Mouse (Mus musculus): ENCODE measurements around the gene Xylt1.

Gene Xylt1

DNA sequence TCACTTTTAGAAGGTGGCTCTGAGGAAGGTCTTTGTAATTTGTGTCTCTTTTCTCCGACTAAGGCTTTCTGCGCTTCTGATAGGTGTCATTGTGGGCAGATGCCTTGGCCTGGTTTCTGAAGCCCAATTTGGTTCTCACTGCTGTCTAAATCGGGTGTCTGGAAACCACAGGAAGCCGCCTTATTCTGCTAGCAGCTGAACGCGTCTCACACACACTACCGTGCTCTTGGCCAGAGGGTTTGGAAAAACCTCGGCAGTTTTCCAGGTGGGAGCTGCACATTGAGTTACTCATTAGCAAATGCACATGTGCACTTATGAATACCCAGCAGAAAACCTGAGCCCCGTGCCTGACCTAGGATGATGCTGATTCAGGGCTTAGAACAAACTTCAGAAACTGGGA, 52.9 kb downstream of the Xylt1 start:
- in situ Hi-C loops (cut with MboI, MseI) = no loop called here

DNA sequence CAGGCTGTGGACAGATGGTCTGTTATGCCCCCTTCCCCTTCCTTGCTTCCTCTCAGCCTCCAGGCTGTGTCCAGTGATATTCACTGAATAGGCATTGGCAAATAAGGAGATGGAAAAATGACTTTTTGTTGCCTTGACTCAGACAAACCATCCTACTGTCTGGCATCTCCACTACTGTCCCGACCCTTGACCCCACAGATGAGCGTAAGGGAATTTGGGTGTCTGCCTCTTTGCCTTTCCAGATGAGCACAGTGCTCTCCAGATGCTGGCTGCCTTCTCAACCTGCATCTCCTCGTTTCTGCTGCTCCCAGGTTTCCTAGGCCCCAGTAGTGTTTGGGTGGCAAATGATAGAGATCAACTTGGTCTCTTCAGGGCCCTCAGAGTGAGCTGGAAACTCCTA, 54.3 kb downstream of the Xylt1 start:
- in situ Hi-C loops (cut with MboI, MseI) = no loop called here

DNA sequence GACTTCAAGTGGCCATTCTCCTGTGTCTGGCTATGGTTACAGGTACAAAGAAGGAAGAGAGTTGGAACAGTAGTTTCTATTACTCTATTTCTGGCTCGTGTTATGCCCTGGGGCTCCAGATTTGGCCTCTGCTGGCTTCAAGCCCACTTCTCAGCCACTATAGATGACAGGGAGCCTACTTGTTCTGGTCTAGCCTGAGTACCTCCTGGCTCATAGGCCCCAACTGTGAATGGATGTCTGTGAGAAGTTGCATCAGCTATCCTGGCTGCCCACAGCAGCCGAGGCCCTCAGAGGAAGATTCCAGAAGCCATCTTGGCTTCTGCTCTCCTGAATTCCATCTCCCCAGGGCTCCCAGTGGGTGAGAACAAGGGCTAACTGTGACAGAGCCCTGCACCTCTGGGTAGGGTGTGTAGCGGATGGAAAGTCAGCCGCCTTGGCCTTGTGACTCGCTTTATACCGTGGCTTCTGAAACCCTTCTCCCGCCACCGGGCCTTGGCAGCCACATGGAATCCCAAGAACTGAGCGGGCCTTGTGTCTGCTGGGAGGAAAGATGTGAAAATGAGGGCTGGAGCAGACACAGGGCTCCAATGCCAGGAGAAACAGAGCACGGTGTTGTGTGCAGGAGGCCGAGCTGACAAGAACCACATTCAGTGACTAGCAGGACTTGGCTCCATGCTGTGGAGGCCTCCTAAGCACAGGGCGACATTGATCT, 55.1 kb downstream of the Xylt1 start:
- in situ Hi-C loops (cut with MboI, MseI) = no loop called here

DNA sequence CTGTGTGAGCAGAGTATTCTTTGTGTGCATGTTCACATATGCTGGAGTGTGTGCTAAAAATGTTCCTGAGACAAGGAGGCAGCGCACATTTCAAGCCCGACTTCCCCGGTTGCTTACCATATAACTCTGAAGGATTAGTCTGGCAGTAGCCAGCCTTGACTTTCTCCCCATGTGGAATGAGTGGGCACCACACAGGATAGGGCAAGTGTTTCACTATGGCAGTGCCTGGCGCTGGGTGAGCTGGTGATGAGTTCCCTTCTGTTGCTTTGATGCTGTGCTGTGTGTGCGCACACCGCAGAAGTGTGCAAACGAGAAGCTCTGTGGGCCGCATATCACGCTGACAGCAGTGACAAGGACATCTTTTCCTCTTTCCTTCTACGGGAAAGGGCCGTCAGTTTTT, 56.1 kb downstream of the Xylt1 start:
- in situ Hi-C loops (cut with MboI, MseI) = no loop called here

DNA sequence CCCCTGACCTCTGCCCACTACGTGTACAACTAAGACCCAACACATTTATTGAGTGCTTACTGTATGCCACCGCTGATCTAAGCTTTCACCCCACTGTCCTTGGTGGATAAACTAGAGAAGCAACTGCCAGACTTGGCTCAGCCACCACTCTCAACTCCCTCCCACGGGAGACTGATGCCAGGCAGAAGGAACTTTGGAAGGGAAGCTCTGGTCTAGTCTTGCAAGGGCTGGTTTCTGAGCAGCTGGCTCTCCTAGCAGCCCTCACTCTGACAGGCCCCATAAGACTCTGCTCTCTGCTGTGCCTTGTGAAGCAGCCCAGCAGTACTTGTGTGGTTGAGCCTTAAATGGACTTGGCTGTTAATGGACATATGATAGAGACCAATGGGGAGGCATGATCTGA, 60.2 kb downstream of the Xylt1 start:
- in situ Hi-C loops (cut with MboI, MseI) = no loop called here

DNA sequence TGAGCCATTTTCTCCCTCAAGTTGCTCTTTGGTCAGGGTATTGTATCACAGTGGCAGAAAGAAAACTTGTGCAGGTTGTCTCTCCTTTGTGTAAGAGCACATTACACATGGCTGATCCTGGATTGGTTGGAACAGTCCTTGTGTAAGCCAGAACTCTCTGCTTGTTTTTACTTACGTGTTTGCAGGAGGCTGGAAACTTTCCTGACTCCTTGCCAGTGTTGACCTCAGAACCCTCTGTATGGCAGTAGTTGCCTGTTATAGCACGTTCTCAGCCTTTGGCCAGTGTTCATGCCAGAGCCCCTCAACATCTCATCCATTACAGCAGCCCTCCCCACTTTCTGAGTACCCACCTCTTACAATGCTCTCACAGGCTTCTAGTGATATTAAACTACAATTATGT, 61.9 kb downstream of the Xylt1 start:
- in situ Hi-C loops (cut with MboI, MseI) = no loop called here

DNA sequence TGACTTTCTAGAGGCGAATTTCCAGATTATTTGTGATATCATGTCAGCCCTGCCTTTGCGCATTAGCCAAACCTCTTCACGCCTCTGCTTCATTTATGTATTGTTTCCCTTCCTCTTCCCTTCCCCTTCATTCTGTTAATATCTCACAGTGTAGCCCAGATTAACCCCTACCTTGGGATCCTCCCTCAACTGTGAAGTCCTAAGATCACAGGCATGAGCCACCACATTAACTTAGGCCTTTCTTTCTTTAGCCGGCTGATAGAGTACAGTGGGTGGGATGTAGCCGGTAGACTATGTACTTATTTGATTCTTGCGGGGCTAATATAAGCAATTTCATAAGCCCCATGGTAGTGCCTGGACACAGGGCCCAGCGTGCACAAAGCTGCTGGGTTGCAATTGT, 62.4 kb downstream of the Xylt1 start:
- in situ Hi-C loops (cut with MboI, MseI) = no loop called here

DNA sequence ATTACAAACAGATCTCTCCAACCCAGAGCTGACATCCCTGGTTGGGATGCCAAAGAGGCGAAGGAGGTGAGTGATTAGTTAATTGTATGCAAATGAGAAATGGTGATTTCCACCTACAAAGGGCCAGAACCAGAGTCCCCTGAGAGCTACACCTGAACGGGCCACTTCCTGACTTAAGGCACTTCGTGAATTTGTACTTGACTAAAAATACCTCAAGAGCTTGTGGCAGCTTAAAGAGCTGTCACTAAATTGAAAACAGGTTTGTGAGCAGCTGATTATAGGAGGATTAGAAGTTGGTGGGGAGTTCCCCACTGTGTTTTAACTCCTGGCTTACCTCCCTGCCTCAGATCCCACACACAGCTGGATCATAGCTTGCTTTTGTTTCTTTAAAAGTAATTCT, 64.7 kb downstream of the Xylt1 start:
- in situ Hi-C loops (cut with MboI, MseI) = no loop called here

DNA sequence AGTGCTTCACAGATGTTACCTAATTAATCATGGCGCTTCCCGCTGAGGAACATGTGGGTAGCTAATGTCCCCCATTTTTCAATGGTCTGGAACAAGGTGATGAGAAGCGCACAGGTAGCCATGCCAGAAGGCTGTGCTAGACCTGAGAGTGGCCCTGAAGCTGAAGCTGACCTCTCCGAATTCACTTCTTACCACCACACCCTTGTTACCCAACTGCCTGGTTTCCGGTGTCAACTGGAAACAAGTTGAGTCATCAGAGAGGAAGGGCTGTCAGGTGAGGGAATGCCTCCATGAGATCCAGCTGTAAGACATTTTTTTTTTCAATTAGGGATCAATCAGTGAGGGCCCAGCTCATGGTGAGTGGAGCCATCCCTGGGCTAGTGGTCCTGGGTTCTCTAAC, 68.8 kb downstream of the Xylt1 start:
- in situ Hi-C loops (cut with MboI, MseI) = no loop called here

DNA sequence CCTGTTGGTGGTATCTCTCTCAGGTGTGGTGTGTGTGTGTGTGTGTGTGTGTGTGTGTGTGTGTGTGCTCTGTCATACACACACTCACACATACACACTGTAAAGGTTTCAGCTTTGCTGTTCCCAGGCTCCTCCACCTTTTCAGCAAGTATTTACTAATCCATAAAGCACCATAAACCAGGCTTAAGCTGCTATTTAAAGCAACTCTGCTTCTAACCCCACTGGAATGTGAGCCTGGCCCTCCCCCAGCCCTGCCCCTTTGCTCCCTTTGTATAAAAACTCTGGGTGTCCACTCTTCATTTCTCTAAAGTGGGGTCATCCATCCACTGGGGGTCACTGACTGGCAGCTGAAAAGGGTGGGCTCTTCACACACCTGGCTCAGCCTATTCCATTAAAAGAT, 70.4 kb downstream of the Xylt1 start:
- in situ Hi-C loops (cut with MboI, MseI) = no loop called here

DNA sequence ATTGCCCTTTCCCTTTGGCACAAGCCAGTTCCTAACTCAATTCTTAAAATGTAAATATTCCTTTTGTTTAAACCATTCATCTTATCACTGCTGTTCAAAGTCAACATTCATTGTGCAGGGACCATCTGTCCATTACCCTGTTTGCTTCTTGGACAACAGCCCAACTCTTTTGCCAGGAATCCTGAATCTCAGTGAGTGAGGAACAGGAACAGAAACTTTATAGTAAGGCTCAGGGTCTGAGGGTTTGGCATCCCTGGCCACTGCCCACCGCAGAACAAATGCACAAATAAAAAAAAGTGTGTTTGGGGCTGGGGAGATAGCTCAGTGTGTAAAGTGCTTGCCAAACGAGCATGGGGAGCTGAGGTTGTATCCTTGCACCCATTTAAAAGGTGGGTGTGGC, 71.5 kb downstream of the Xylt1 start:
- in situ Hi-C loops (cut with MboI, MseI) = no loop called here

DNA sequence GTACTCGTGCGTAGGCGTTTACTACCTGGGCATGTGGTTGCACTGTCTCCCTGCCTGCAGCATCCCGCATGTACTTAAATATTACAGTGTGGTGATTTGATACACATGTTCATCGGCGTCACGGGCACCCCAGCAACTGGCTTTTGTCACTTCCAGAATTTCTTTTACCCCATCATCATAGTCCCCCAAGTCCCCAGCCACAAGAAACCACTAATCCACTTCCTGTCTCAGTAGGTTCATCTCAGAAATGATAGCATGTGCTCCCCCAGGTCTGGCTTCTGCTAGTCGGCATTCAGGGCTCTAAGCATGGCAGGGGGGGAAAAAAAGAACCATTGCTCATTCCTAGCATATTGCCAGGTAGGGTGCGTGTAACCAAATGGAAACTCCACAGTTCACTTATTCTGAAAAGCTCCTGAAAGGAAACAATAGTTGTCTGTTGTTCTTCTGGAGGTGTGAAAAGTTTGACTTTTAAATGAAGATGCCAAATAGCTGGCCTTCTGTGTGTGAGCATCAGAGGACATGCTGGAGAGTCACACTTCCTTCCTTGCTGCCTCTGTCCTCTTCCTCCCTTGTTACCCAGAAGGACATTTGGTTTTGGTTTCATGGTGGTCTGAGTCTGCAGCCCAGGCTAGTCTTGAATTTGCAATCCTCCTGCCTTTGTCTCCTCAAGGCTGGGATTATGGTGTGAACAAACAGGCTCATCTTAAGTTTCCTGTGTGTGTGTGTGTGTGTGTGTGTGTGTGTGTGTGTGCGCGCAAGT, 74.2 kb downstream of the Xylt1 start:
- in situ Hi-C loops (cut with MboI, MseI) = no loop called here

DNA sequence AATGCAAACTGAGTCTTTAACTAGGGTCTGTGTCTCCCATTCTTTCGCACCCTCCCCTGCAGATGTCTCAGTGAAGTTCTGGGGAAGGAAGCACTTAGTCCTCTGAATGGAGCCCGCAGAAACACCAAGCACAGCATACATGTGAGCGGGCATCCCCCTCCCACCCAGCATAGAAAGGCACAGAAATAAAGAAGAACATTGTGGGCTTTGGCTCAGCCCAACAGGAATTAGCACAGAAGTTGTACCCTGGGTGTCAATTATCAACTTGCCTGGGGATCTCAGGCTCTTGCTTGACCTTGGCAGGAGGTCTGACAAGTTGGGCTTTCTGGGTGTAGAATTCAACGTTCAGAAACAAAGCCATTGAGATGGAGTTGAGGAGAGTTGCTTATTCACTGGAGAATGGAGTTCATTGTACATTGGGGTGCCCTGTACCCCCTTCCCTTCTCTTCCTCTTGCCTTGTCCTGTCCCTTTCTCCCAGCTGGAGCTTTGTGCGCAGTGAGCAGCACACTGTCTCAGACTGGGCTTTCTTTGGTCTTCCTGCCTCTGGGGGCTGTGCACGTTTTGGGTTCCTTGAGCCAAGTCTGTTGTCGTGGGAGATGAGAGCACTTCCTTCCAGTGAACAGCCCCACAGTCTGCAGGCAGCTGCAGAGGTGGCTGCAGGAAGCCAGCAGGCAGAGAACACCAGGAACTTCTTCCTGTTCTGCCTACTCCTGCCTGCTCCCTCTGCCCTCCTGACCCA, 81.6 kb downstream of the Xylt1 start:
- in situ Hi-C loops (cut with MboI, MseI) = no loop called here

DNA sequence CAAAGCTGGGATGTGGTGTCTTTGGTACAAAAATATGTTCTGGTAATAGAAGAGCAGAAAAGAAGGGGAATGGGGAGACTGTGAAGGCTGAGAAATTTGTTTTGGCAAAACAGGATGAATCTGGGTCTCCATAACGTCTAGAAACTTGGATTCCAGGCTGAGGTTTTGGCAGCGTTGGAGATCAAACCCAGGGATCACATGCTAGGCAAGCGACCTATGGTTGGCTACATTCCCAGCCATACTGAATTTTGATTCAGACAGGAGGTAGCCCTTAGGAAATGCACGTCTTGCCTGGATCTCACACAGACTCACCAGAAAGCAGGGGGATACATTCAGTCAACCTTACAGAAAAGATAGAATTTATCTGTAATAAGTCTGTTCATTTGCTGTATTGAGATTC, 84.2 kb downstream of the Xylt1 start:
- in situ Hi-C loops (cut with MboI, MseI) = no loop called here

DNA sequence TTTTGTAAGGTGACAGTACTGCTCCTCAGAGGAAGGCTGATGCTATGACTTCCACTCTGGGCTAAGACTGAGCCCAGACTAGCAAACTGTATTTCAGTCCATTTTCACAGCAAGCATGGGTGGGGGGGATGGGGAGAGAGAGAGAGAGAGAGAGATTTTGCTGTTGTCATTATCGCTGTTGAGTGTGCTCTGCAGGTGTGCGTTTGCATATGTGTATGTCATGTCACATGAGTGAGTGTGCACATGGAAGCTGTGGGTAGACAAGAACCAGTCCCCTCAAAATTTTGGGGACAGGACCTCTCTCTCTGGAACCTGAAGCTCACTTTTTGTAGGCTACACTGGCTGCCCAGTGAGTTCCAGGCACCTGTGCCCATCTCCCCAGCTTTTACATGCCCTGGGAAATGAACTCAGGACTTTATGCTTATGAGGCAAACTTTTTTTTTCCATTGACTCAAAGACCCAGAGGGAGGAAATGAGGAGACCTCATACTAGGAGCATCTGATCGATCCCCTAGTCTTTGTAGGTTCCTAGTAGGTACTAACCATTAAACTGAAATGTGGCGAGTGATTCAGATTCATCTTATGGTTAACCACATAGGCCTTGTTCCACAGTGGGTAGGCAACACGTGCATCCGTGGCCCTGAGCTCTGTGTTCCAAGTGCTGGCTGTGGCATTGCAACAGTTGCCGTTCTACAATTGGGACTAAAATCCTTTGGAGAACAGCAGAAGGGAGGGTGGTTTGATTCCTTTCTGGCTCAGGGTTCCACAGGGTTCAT, 85.4 kb downstream of the Xylt1 start:
- in situ Hi-C loops (cut with MboI, MseI) = no loop called here

DNA sequence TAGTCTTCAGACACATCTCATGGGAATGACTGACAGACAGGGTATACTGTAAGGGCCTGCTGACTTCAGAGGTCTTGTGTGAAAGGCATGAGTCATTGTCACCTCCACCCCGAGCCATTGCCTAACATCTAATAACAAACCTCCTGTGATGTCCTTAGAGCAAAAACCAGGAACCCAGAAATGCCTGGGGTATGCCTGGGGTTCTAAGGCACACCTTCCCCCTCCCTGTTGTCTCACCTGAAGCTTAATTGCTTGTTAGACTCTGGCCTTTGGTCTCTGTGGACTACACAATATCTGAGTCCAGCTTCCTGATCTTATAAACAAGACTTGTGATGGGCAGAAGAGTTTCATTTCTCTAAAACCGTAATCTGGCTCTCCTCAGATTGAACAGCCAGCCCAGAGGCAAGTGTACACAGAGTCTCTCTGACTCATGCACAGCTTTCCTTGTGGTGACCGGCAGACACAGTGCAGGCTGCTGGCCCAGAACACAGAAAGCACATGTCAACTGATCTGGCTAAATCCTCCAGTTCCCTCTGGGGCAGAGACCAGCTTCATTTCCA, 89.5 kb downstream of the Xylt1 start:
- in situ Hi-C loops (cut with MboI, MseI) = no loop called here

DNA sequence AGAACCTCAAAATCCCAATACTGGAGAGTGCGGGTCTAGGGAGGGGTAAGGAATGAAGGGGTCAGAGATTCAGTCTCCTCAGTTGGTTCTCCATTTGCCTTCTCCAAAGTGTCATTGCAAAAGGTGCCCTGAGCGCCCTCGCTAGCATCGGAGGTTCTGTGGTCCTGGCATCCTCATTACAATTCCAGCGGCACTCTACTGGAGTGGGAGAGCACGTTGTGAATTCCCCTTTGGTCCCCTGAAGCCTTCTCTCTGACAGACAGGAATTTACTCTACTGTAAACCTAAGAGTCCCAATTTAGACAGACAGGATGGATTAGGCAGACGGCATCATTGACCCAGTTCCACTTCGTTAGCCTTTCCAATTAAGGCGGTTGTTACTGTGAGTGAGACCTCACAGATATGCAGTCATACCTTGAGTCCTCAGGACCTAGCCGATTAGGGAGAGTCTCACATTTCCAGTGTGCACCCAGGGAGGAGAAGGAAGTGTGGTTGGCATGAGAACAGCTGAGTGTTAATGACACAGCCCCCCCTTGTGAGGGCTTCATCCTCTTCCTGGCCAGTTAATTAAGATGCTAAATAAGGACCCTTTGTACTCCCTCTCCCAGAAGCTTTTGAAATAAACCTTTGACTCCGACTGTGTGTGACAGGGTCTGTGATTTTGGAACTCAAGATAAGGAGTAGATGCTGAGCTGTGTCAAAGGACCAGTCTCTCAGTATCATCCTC, 91.4 kb downstream of the Xylt1 start:
- in situ Hi-C loops (cut with MboI, MseI) = no loop called here

DNA sequence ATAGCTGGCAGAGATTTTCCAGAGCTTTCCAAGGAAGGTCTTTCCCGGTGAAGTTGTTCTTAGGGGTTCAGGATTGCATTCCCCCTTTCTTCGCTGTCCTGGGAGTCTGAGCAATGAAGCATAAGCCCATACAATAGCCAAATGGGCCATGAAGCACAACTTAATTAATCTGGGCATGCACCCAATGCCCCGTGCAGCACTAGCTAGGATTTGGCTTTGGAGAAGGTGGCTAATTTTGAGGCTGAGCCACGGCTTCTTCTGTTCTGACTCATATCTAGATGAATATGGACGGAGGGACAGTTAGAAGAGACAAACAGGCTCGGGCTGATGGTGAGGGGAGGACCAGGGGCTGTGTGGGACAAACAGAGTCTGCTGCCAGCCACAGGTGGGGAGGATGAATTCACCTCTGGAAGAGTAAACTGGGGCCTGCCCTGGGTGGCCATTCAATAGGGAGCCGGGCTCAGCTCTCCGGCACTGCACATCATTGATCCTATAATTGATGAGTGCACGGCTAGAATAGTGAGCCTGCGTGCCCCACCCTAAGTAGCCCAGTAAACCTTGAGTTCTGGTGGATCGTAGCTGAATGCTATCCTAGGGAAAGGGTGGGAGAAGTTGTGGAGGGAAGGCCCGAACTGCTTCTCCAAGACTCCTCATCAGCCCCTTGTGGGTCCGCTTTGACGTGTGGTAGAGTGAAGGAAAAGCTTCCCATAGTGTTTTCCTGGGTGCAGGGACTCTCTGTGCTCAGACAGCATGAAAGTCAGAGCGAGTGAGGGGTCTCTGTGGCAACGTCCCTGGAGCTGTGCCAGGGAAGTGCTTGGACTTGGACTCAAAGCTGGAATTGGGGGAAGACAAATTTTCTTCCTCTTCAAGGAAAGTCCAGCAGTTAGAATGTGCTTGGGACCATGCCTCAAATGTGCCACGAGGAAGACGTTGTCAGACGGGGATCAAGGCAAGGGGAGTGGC, 92.3 kb downstream of the Xylt1 start:
- in situ Hi-C loops (cut with MboI, MseI) = no loop called here

DNA sequence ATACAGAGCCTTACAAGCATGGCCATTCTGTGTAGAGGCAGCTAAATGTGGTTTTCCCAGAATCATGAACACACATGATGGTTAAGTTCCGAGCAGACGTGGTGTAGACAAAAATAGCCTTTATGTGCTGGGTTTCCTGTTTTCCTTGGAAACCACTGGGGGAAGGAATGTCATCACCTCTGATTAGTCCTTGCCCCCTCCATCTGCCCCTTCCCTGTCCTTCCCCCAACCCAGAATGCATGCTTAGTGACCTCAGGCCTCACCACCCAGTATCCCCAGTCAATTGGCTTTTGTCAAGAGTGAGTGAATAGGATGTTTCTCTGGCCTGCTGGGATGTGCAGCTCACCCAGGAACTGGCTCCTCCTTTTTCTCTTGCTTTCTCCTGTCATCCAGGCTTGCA, 93.5 kb downstream of the Xylt1 start:
- in situ Hi-C loops (cut with MboI, MseI) = no loop called here

DNA sequence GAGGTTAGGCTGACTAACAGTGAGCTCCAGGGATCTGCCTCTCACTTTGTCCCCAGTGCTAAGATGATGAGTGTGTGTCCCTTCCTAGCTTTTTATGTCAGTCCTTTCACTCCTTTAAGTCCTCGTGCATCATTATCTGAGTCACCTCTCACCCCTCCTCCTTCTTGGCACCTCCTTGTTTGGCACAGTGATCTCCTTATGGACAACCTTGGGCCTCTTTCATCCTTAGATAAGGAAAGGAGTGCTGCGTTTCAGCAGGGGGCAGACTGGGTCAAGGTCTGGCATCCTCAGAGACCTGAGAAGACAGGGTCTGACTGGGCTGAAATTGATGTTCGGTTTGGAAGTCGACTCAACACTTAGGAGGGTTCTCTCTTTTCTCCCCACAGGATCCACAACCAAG, 94.3 kb downstream of the Xylt1 start:
- in situ Hi-C loops (cut with MboI, MseI) = no loop called here
